Mouse (Mus musculus): ENCODE measurements at regions not wholly inside any gene's neighbourhood (a gene's known extent, or its start where the extent isn't known, plus 50 kb on each side); places are given as distances from the start of the nearest gene placed in this dataset.

DNA sequence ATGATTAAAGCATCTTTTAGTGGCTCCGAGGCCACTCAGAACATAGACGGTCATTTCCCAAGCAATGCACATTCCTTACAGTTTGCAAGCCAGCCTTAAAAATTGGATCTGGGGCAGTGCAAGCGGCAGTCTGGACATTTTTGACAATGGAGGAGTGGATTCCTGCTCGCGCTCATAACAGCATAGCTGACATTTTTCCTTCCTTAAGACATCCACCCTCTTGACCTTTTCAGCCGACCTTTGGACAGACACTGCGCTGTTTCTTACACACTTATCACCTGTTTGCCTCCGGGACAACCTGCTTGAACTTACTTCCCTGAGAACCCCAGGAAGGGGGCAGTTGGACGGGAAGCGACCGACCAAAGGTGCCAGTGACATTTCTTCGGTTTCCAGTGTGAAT lies 127.5 kb upstream of the Spata13 start:
- TF ChIP-seq CTCF (IDR thresholded peaks at IDR 0.05; ENCODE audit: low read depth) (no peak), EP300 (optimal IDR thresholded peaks at IDR 0.05) (no peak)
